Mouse (Mus musculus) CH12.LX (cell line): ENCODE data around the gene Bcl2l15.

Source experiments
- CTCF ChIP-seq, 2 experiments: IDR thresholded peaks in 1 of 2; conservative IDR thresholded peaks in 1 of 2; 2 replicates each; pipeline ENCODE4 v1.5.1; 2011 to 2012; ENCODE audit warnings: low read depth in 2 of 2, low read length in 2 of 2, improper control_type of control experiment in 1 of 2, inconsistent platforms in 1 of 2, mild to moderate bottlenecking in 1 of 2, moderate library complexity in 1 of 2
- EP300 ChIP-seq: IDR thresholded peaks from 2 replicates; pipeline ENCODE4 v1.6.1; 2011; ENCODE audit warnings: low read length, improper control_type of control experiment
- JUN ChIP-seq: IDR thresholded peaks from 2 replicates; pipeline ENCODE4 v1.6.1; 2011; ENCODE audit warnings: low read depth, mild to moderate bottlenecking, low read length, improper control_type of control experiment, moderate library complexity; ENCODE audit not compliant: insufficient read depth
- MAZ ChIP-seq: IDR thresholded peaks from 2 replicates; pipeline ENCODE4 v1.6.1; 2012; ENCODE audit warnings: low read depth, mild to moderate bottlenecking, inconsistent platforms, low read length, improper control_type of control experiment, moderate library complexity
- POLR2A ChIP-seq: IDR thresholded peaks from 2 replicates; pipeline ENCODE4 v1.6.1; 2011; ENCODE audit warnings: low read depth, mild to moderate bottlenecking, improper control_type of control experiment, low read length
- SIN3A ChIP-seq: IDR thresholded peaks from 2 replicates; pipeline ENCODE4 v1.6.1; 2012; ENCODE audit warnings: low read length, improper control_type of control experiment, inconsistent platforms
- SMC3 ChIP-seq: IDR thresholded peaks from 2 replicates; pipeline ENCODE4 v1.6.1; 2011; ENCODE audit warnings: low read depth, low read length, improper control_type of control experiment
- TBP ChIP-seq: conservative IDR thresholded peaks from 2 replicates; pipeline ENCODE4 v1.6.1; 2011; ENCODE audit warnings: low read depth, low read length, improper control_type of control experiment
- USF2 ChIP-seq: conservative IDR thresholded peaks from 2 replicates; pipeline ENCODE4 v1.6.1; 2011; ENCODE audit warnings: low read depth, low read length, improper control_type of control experiment

- TF ChIP-seq SMC3 (no peak), CTCF (conservative IDR thresholded peaks at IDR 0.05 in 1 of 2, IDR thresholded peaks at IDR 0.05 in 1 of 2; ENCODE audit: low read depth in 2 of 2, low read length in 2 of 2) (no peak), USF2 (no peak), MAZ (no peak), SIN3A (no peak), JUN (no peak), EP300 (no peak), POLR2A (no peak), TBP (0 out of 2 replicates have a peak, but pooled peaks have one; percentile 22)
These were observed 22.6 kb upstream of the Bcl2l15 start for GRCm38 (mm10) chr3:103809799-103810150.
